Mouse (Mus musculus): Measurements from ENCODE around the gene Ranbp2. TPM values are rescaled to one million over a fixed set of nuclear protein-coding genes. Genes with fewer than 3 reads are reported as not detected.
"Not testable (repeated sequence)": the region's sequence is repeated elsewhere in the genome, so short reads cannot be mapped to it uniquely, and the experiment has no call there.

Gene Ranbp2
- polyA plus RNA-seq, 1 experiment: 18.7 TPM

DNA sequence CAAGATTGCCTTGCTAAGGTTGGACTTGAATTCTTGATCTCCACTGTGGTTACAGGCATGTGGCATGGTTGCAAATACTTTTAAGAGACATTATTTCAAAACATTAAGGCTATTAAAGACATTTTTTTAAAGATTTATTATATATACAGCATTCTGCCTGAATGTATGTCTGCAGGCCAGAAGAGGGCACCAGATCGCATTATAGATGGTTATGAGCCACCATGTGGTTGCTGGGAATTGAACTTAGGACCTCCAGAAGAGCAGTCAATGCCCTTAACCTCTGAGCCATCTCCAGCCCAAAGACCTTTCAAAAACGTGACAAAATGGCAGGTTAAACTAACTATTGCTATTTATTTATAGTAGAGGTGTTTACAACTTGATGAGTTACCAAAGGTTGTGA, 48.9 kb downstream of the Ranbp2 start:
- no peak for DNase-seq (ENCODE audit: extremely low spot score in 1 of 2, low spot score in 1 of 2)

DNA sequence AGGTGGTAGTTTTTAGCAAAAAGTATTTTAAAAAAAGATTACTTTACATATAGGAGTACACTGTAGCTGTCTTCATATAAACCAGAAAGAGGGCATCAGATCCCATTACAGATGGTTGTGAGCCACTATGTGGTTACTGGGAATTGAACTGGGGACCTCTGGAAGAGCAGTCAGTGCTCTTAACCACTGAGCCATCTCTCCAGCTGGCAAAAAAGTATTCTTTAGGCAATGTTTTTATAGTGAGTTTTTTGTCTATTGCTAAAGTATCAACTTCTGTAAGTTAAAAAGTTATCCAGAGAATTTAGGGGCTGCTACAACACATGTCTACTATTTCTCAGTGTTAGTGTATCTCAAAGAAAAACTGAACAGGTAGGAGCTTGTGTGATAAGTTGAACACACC, 50.0 kb downstream of the Ranbp2 start:
- no peak for DNase-seq (ENCODE audit: extremely low spot score in 1 of 2, low spot score in 1 of 2)

GRCm38 (mm10) chr10:58497320-58498284, 50.9 kb downstream of the Ranbp2 start, which contains the start of gene Ccdc138:
TSS of gene Ccdc138 (plus strand) at chr10:58497948.
- peak; percentile 87 to 93 for DNase-seq (ENCODE audit: extremely low spot score in 1 of 2, low spot score in 1 of 2)

DNA sequence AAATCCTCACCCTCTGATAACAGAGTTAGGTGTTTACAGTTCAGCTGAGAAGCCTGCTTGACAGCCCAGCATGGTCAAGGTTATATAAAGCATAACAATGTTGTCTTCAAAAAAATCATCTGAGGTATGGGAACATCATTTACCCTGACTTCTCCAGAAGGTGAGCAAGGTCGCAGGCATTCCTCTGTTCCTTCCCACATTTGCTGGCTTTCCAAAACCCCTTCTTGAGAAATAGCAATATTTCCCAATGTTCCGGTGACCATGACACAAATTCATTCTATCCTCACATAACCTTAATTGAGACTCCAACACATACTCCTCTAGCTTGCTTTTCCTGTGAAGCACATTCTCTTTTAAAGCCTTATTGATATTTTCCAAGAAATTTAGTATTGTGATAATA, 51.8 kb downstream of the Ranbp2 start:
- DNase-seq (ENCODE audit: extremely low spot score in 1 of 2, low spot score in 1 of 2): no peak

DNA sequence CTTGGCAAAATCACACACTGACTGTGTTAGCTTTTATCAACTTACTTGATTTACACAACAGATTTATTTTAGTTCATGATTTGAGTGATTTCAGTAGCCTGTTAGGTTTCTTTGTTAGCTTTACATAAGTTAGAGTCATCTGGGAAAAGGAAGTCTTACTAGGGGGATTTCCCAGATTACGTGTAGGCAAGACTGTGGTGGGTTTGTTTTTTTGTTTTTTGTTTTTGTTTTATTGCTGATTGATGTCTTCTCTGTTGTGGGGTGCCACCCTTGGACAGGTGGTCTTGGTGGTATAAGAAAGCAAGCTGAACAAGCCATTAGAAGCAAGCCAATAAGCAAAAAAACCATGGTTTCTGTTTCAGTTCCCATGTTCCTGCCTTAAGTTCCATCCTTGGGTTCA, 82.6 kb downstream of the Ranbp2 start:
- DNase-seq (ENCODE audit: extremely low spot score in 1 of 2, low spot score in 1 of 2): no peak

- no peak for DNase-seq (ENCODE audit: extremely low spot score in 1 of 2, low spot score in 1 of 2)
These were observed 84.4 kb downstream of the Ranbp2 start for GRCm38 (mm10) chr10:58530896-58531790.

DNA sequence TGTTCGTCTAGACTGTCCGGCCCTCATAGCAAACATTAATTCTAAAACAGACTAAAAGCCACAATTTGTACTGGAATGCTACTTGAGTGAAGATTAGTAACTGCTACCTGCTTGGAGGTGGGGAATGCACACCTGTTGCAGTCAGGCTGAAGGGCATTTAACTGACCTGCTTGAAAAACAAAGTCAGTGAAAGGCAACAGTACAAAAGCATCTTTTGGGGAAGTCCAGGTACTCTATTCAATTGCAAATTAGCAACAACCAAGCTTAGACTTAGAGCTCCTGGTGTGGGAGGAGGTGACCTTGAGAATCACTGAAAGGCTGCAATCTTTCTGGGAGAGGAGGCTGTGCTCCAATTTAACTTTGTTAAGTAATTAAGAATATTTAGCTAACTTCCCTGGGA, 85.5 kb downstream of the Ranbp2 start:
- no peak for DNase-seq (ENCODE audit: extremely low spot score in 1 of 2, low spot score in 1 of 2)

DNA sequence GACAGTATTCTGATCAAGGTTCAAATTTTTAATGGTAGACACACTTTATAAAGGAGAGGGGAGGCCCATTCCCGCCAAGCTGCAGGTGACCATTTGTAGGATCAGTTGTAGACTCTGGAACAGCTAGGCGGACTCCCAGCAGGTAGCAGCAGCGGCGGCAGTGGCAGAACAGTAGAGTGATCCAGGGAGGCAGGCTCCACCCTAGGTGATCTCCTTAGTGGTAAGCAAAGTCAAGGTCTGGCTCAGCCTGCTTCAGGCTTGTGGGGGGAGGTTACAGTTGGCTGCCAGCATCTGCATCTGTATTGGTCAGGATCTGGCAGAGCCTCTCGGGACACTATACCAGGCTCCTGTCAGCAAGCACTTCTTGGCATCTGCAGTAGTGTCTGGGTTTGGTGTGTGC, 89.6 kb downstream of the Ranbp2 start:
- not testable (repeated sequence) for DNase-seq (ENCODE audit: extremely low spot score in 1 of 2, low spot score in 1 of 2)

- no peak for DNase-seq (ENCODE audit: extremely low spot score in 1 of 2, low spot score in 1 of 2)
These were observed 93.9 kb downstream of the Ranbp2 start for GRCm38 (mm10) chr10:58540613-58541012.

Other genes with a start within 250 kb of the Ranbp2 start
- gene AW822073, start 222.0 kb upstream of the Ranbp2 start, polyA plus RNA-seq (2012; rRNA removed): 0.06 TPM in 1 of 2 replicates, not detected in the other
- gene Duxf3, start 214.2 kb upstream of the Ranbp2 start, polyA plus RNA-seq (2012; rRNA removed): 0.10 TPM in 1 of 2 replicates, not detected in the other
- gene Gm4981, start 210.2 kb upstream of the Ranbp2 start, polyA plus RNA-seq (2012; rRNA removed): 0.12 and 0.15 TPM in 2 replicates
- 60.3 and 61.4 TPM in 2 replicates for gene Gcc2, start 191.4 kb upstream of the Ranbp2 start, polyA plus RNA-seq (2012; rRNA removed)
- gene Lims1, start 123.5 kb upstream of the Ranbp2 start, polyA plus RNA-seq (2012; rRNA removed): 18.8 and 20.3 TPM in 2 replicates
- 2.9 and 3.5 TPM in 2 replicates for gene Ccdc138, start 51.0 kb downstream of the Ranbp2 start, polyA plus RNA-seq (2012; rRNA removed)
- gene Edar, start 228.7 kb downstream of the Ranbp2 start, polyA plus RNA-seq (2012; rRNA removed): 0.66 and 0.84 TPM in 2 replicates